Mouse (Mus musculus): ENCODE results near the gene Olfr601.
A peak's percentile ranks its signal among the peaks of the same experiment; 100 is the strongest.
"Not testable (repeated sequence)": the region's sequence is repeated elsewhere in the genome, so short reads cannot be mapped to it uniquely, and the experiment has no call there.

Gene Olfr601

DNA sequence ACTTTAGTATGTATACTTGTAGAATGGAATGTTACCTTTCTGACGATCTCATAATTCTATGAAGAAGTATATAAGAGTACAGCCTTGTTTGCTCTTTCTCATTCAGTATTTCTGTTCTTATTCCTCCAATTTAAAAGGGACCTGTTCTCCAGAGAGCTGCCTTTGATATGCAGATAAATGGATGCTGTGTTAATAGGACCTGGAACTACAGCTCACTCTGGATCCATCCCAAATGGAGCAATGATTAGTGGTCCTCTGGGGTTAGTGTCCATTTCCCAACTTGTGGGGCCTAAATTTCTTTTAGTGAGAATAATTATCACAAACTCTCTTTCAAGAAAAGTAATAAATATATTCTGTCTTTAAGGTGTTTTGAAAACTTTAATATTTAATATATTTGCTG is at the start of gene Olfr601:
Olfr601 (minus strand) TSS at position 101 of the 400 bp plus-strand sequence.
- no peak for DNase-seq (ENCODE audit: low read depth, low spot score)

DNA sequence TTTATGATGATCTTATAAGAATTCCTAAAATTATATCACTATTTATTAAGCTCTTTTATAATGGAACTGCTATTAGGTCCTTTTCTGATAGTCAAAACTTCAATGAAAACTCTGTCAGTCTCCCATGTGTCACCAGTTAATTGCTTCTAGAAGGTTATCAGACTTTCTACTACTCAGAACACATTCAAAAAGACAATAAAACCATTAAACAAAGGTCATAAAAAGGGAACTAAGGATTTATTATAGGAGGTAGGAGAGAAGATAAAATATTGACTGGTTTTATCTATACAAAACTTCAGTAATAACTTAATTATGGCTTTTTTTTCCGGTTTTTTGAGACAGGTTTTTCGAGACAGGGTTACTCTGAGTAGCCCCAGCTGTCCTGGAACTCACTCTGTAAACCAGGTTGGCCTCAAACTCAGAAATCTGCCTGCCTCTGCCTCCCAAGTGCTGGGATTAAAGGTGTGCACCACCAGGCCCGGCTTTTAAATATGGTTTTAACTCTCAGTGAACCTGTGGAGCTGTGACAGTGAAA is 44.1 kb upstream of the Olfr601 start:
- DNase-seq (ENCODE audit: low read depth, low spot score): not testable (repeated sequence)

DNA sequence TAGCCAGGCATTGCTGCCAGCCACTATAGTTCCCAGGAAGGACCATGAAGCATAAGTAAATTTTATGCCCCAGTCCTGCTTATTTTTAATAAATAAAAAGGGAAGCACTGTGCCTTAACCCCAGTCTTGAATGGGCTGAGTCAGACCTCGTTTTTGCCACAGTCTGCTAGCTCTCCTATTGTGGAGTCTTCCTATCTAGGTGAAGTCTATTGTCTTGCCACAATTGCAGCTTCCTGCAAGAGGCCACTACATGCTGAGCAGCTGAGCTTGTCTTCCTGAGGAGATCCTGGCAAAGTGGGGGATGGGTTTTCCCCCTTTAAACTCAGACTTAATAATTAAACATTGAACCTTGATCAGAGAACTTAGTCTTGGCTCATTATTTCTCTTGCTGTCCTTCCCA is 36.5 kb upstream of the Olfr601 start:
- DNase-seq (ENCODE audit: low read depth, low spot score): peak; percentile 25

DNA sequence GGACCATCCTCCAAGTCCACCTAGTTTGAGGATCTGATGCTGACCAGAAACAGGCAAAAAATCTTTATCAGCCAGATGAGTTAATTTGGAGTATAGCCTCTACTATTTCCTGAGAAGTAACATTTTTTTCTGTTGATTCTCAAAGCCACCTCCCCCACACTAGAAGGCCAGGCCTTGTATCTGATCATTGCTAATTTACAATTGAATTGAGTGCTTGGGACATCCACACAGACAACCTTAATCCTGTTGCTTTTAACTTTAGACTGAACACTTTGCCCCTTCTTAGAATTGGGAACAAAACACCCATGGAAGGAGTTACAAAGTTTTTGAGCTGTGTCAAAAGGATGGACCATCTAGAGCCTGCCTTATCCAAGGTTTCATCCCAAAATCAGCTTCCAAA is 35.3 kb upstream of the Olfr601 start:
- DNase-seq (ENCODE audit: low read depth, low spot score): peak; percentile 26

DNA sequence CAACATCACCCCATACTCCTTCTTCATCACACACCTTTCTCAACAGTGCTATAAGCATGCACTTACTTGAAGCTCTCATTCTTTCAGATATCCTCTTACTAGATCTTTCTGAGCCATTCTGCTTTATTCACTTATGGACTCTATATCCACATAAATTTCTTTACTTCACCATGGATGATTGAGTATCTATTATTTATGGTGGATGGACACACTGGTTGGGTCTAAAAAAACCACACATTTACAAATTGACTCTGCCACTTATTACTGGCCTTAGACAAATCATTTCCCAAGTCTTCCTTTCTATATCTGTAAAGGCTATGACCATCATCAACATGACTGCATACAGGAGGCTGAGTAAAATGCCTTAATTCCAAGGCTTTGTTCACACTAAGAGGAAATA is 23.6 kb upstream of the Olfr601 start, which contains the start of gene Olfr603:
Olfr603 (minus strand) TSS at position 101 of the 400 bp plus-strand sequence.
- no peak for DNase-seq (ENCODE audit: low read depth, low spot score)

DNA sequence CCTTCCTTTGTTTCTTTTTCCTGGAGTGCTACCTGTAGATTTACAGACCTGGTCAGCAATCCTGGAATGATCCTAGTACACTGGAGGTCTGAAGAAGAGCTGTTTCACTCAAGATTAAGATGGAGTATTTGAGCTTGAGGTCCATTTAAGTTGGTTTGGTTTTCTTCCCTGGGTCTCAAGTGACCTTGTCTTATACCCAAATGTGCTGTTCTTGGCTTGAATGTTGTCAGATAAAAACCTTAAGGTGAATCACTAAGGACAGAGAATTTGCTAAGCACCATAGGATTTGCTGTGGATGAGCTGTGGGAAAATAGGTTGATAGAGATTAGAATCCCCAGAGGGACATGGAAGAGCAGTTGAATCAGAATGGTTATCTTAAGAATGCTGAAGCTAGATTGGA is 12.9 kb downstream of the Olfr601 start, which contains the start of gene Olfr600:
Olfr600 (minus strand) TSS at position 101 of the 400 bp plus-strand sequence.
- DNase-seq (ENCODE audit: low read depth, low spot score): no peak

DNA sequence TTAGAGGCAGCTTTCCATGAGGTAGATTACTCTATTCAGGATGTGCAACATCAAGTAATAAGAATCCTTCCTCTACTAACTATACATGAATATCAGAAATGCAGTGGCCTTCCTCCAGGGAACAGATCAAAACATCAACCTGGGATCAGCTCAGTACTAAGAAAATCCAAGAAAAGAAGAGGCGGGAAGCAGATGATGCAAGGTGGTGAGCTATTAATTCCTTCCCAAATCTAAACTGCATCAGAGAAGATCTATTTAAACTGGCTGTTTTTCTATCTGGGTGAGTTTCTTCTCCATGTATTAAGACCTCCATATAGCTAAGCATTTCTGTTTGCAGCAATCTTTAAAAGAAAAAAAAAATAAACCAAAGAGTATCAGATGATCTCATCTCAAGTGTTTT is 26.8 kb downstream of the Olfr601 start, which contains the start of gene Olfr599:
Olfr599 (plus strand) TSS at position 301 of the 400 bp plus-strand sequence.
- no peak for DNase-seq (ENCODE audit: low read depth, low spot score)

DNA sequence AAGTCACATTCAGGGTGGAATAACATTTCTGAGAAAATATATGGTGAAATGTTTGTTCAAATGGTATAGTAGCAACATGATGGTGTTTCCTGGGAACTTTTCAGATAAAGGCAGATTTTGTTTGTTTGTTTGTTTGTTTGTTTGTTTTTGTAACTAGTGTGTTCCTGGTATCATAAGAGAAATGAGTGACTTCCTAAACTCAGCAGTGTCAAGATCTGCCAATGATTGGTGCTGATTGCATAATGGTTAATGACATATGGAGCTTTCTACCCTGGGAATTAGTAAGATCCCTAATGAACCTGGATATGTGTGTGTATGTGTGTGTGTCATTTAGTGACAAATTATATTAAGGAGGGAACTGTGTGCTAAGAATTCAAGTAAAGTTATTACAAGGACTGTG is 39.2 kb downstream of the Olfr601 start, which contains the start of gene Olfr598:
Olfr598 (plus strand) TSS at position 301 of the 400 bp plus-strand sequence.
- no peak for DNase-seq (ENCODE audit: low read depth, low spot score)

DNA sequence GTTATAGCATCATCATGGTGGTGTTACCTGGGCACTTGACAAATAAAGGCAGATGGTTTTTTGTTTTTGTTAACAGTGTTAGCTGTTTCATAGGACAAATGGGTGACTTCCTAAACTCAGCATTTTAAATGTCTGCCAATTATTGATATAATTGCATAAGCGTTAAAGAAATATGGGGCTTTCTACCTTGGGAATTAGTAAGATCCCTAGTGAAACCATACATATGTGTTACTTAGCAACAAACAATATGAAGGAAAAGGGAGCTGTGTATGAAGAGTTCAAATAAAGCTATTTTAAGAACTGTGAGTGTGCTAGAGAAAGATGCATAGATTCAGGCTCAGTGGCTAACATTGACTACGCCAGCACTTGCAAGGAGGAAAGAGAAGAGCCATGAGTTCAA is 46.4 kb downstream of the Olfr601 start, which contains the start of gene Olfr597:
Olfr597 (plus strand) TSS at position 301 of the 400 bp plus-strand sequence.
- not testable (repeated sequence) for DNase-seq (ENCODE audit: low read depth, low spot score)
